Mouse (Mus musculus): ENCODE measurements at regions not wholly inside any gene's neighbourhood (a gene's known extent, or its start where the extent isn't known, plus 50 kb on each side); places are given as distances from the start of the nearest gene placed in this dataset.

- in situ Hi-C loops (cut with MboI; ENCODE audit: unreplicated experiment in 2 of 2), result loop anchor here in 1 of 2 experiments (10.0 to 25.0 kb wide), 2 partner anchors 179 to 352 kb away; no protein-coding TSS in a partner anchor
Observed at GRCm38 (mm10) chrX:106985684-106986083, 65.3 kb downstream of the Lpar4 start.

GRCm38 (mm10) chrX:106986794-106987193, 66.4 kb downstream of the Lpar4 start:
- in situ Hi-C loops (cut with MboI; ENCODE audit: unreplicated experiment in 2 of 2), result loop anchor here in 1 of 2 experiments (10.0 to 25.0 kb wide), 2 partner anchors 178 to 351 kb away; no protein-coding TSS in a partner anchor

- in situ Hi-C loops (cut with MboI; ENCODE audit: unreplicated experiment in 2 of 2), result loop anchor here in 1 of 2 experiments (10.0 to 25.0 kb wide), 2 partner anchors 177 to 350 kb away; no protein-coding TSS in a partner anchor
Observed at GRCm38 (mm10) chrX:106987779-106988178, 67.4 kb downstream of the Lpar4 start.

- in situ Hi-C loops (cut with MboI; ENCODE audit: unreplicated experiment in 2 of 2), result no loop called here
Observed at GRCm38 (mm10) chrX:107004496-107004895, 83.8 kb upstream of the P2ry10 start.

- in situ Hi-C loops (cut with MboI; ENCODE audit: unreplicated experiment in 2 of 2), result no loop called here
Observed at GRCm38 (mm10) chrX:107008968-107009367, 79.3 kb upstream of the P2ry10 start.

- in situ Hi-C loops (cut with MboI; ENCODE audit: unreplicated experiment in 2 of 2), result loop anchor here in 1 of 2 experiments (5.0 to 10.0 kb wide), 2 partner anchors 188 to 215 kb away; no protein-coding TSS in a partner anchor
Observed at GRCm38 (mm10) chrX:107012615-107013014, 75.7 kb upstream of the P2ry10 start.

GRCm38 (mm10) chrX:107015335-107015734, 73.0 kb upstream of the P2ry10 start:
- in situ Hi-C loops (cut with MboI; ENCODE audit: unreplicated experiment in 2 of 2), result loop anchor here in 1 of 2 experiments (10.0 kb wide), 1 partner anchor 191 kb away; no protein-coding TSS in a partner anchor

- in situ Hi-C loops (cut with MboI; ENCODE audit: unreplicated experiment in 2 of 2), result no loop called here
Observed at GRCm38 (mm10) chrX:107031726-107032125, 56.6 kb upstream of the P2ry10 start.

GRCm38 (mm10) chrX:107038041-107038440, 50.3 kb upstream of the P2ry10 start:
- in situ Hi-C loops (cut with MboI; ENCODE audit: unreplicated experiment in 2 of 2), result no loop called here

Measured in v-Abl transformed pro-B cells (cell line).